Mouse (Mus musculus): ENCODE data around the gene Oscp1. TPM values are rescaled to one million over a fixed set of nuclear protein-coding genes. Genes with fewer than 3 reads are reported as not detected.

Oscp1 gene
- polyA plus RNA-seq, 1 experiment, result 11.1 TPM

- Histone ChIP-seq H3K79me2 (ENCODE audit: control insufficient read depth, insufficient read depth) (no peaks in the 10 kb centered on the region), H3K79me3 (ENCODE audit: low read depth) (no peaks in the 10 kb centered on the region), H3K36me3 (ENCODE audit: control insufficient read depth, insufficient read depth) (no peaks in the 10 kb centered on the region), H3ac (ENCODE audit: control insufficient read depth, insufficient read length, low read depth) (no peak overlapping the region), H3K27me3 (ENCODE audit: control insufficient read depth, insufficient read depth, insufficient read length) (no peaks in the 10 kb centered on the region), H3K4me3 (ENCODE audit: insufficient read depth, poor library complexity, severe bottlenecking) (no peak overlapping the region)
- TF ChIP-seq MYOG (IDR thresholded peaks at IDR 0.05; ENCODE audit: control insufficient read depth, extremely low read depth, insufficient read length), result no peak
- no peak for TF ChIP-seq MAX (IDR thresholded peaks at IDR 0.05)
- TF ChIP-seq CEBPB (IDR thresholded peaks at IDR 0.05; ENCODE audit: low read depth), result no peak
- TF ChIP-seq MYOD1 (IDR thresholded peaks at IDR 0.05; ENCODE audit: control insufficient read depth, insufficient read length, low read depth), result no peak
- TF ChIP-seq USF1 (IDR thresholded peaks at IDR 0.05; ENCODE audit: low read depth), result no peak
- TF ChIP-seq FOSL1 (IDR thresholded peaks at IDR 0.05; ENCODE audit: insufficient read depth, low read length, poor library complexity, severe bottlenecking), result no peak
- TF ChIP-seq CTCF (IDR thresholded peaks at IDR 0.05; ENCODE audit: control insufficient read depth, insufficient read depth, insufficient read length), result no peak
Observed at GRCm38 (mm10) chr4:126068842-126069241, 10.5 kb downstream of the Oscp1 start.

GRCm38 (mm10) chr4:126077833-126078232 is 19.5 kb downstream of the Oscp1 start:
- Histone ChIP-seq H3K27me3 (ENCODE audit: control insufficient read depth, insufficient read depth, insufficient read length) (no peaks in the 10 kb centered on the region), H3K4me3 (ENCODE audit: insufficient read depth, poor library complexity, severe bottlenecking) (no peak overlapping the region), H3K79me2 (ENCODE audit: control insufficient read depth, insufficient read depth) (no peaks in the 10 kb centered on the region), H3K79me3 (ENCODE audit: low read depth) (no peaks in the 10 kb centered on the region), H3ac (ENCODE audit: control insufficient read depth, insufficient read length, low read depth) (no peak overlapping the region), H3K36me3 (ENCODE audit: control insufficient read depth, insufficient read depth) (no peaks in the 10 kb centered on the region)
- TF ChIP-seq CEBPB (IDR thresholded peaks at IDR 0.05; ENCODE audit: low read depth), result no peak
- TF ChIP-seq CTCF (IDR thresholded peaks at IDR 0.05; ENCODE audit: control insufficient read depth, insufficient read depth, insufficient read length), result no peak
- no peak for TF ChIP-seq MAX (IDR thresholded peaks at IDR 0.05)
- no peak for TF ChIP-seq USF1 (IDR thresholded peaks at IDR 0.05; ENCODE audit: low read depth)
- no peak for TF ChIP-seq FOSL1 (IDR thresholded peaks at IDR 0.05; ENCODE audit: insufficient read depth, low read length, poor library complexity, severe bottlenecking)
- no peak for TF ChIP-seq MYOD1 (IDR thresholded peaks at IDR 0.05; ENCODE audit: control insufficient read depth, insufficient read length, low read depth)
- no peak for TF ChIP-seq MYOG (IDR thresholded peaks at IDR 0.05; ENCODE audit: control insufficient read depth, extremely low read depth, insufficient read length)

GRCm38 (mm10) chr4:126079266-126079665 is 20.9 kb downstream of the Oscp1 start:
- no peak overlapping the region for H3ac ChIP-seq (ENCODE audit: control insufficient read depth, insufficient read length, low read depth)
- H3K79me2 ChIP-seq (ENCODE audit: control insufficient read depth, insufficient read depth), result no peaks in the 10 kb centered on the region
- H3K27me3 ChIP-seq (ENCODE audit: control insufficient read depth, insufficient read depth, insufficient read length), result no peaks in the 10 kb centered on the region
- no peaks in the 10 kb centered on the region for H3K36me3 ChIP-seq (ENCODE audit: control insufficient read depth, insufficient read depth)
- no peak for TF ChIP-seq MYOD1 (IDR thresholded peaks at IDR 0.05; ENCODE audit: control insufficient read depth, insufficient read length, low read depth)
- TF ChIP-seq CEBPB (IDR thresholded peaks at IDR 0.05; ENCODE audit: low read depth), result no peak
- TF ChIP-seq MYOG (IDR thresholded peaks at IDR 0.05; ENCODE audit: control insufficient read depth, extremely low read depth, insufficient read length), result no peak
- TF ChIP-seq MAX (IDR thresholded peaks at IDR 0.05), result no peak
- TF ChIP-seq CTCF (IDR thresholded peaks at IDR 0.05; ENCODE audit: control insufficient read depth, insufficient read depth, insufficient read length), result no peak
- TF ChIP-seq USF1 (IDR thresholded peaks at IDR 0.05; ENCODE audit: low read depth), result no peak
- TF ChIP-seq FOSL1 (IDR thresholded peaks at IDR 0.05; ENCODE audit: insufficient read depth, low read length, poor library complexity, severe bottlenecking), result no peak
- H3K79me3 ChIP-seq (ENCODE audit: low read depth), result no peaks in the 10 kb centered on the region
- no peak overlapping the region for H3K4me3 ChIP-seq (ENCODE audit: insufficient read depth, poor library complexity, severe bottlenecking)

GRCm38 (mm10) chr4:126081601-126082000 is 23.2 kb downstream of the Oscp1 start:
- H3K27me3 ChIP-seq (ENCODE audit: control insufficient read depth, insufficient read depth, insufficient read length), result no peaks in the 10 kb centered on the region
- H3K79me2 ChIP-seq (ENCODE audit: control insufficient read depth, insufficient read depth), result no peaks in the 10 kb centered on the region
- H3K4me3 ChIP-seq (ENCODE audit: insufficient read depth, poor library complexity, severe bottlenecking), result no peak overlapping the region
- TF ChIP-seq CTCF (IDR thresholded peaks at IDR 0.05; ENCODE audit: control insufficient read depth, insufficient read depth, insufficient read length), result no peak
- no peak for TF ChIP-seq MYOG (IDR thresholded peaks at IDR 0.05; ENCODE audit: control insufficient read depth, extremely low read depth, insufficient read length)
- TF ChIP-seq MYOD1 (IDR thresholded peaks at IDR 0.05; ENCODE audit: control insufficient read depth, insufficient read length, low read depth), result no peak
- TF ChIP-seq USF1 (IDR thresholded peaks at IDR 0.05; ENCODE audit: low read depth), result no peak
- TF ChIP-seq FOSL1 (IDR thresholded peaks at IDR 0.05; ENCODE audit: insufficient read depth, low read length, poor library complexity, severe bottlenecking), result no peak
- no peak for TF ChIP-seq CEBPB (IDR thresholded peaks at IDR 0.05; ENCODE audit: low read depth)
- TF ChIP-seq MAX (IDR thresholded peaks at IDR 0.05), result no peak
- H3ac ChIP-seq (ENCODE audit: control insufficient read depth, insufficient read length, low read depth), result no peak overlapping the region
- H3K36me3 ChIP-seq (ENCODE audit: control insufficient read depth, insufficient read depth), result no peaks in the 10 kb centered on the region
- no peaks in the 10 kb centered on the region for H3K79me3 ChIP-seq (ENCODE audit: low read depth)

GRCm38 (mm10) chr4:126083021-126083420 is 24.7 kb downstream of the Oscp1 start:
- no peaks in the 10 kb centered on the region for H3K79me3 ChIP-seq (ENCODE audit: low read depth)
- H3K27me3 ChIP-seq (ENCODE audit: control insufficient read depth, insufficient read depth, insufficient read length), result no peaks in the 10 kb centered on the region
- no peak overlapping the region for H3ac ChIP-seq (ENCODE audit: control insufficient read depth, insufficient read length, low read depth)
- H3K4me3 ChIP-seq (ENCODE audit: insufficient read depth, poor library complexity, severe bottlenecking), result no peak overlapping the region
- no peaks in the 10 kb centered on the region for H3K79me2 ChIP-seq (ENCODE audit: control insufficient read depth, insufficient read depth)
- TF ChIP-seq USF1 (IDR thresholded peaks at IDR 0.05; ENCODE audit: low read depth), result no peak
- TF ChIP-seq MYOG (IDR thresholded peaks at IDR 0.05; ENCODE audit: control insufficient read depth, extremely low read depth, insufficient read length), result no peak
- no peak for TF ChIP-seq CTCF (IDR thresholded peaks at IDR 0.05; ENCODE audit: control insufficient read depth, insufficient read depth, insufficient read length)
- TF ChIP-seq MAX (IDR thresholded peaks at IDR 0.05), result no peak
- TF ChIP-seq FOSL1 (IDR thresholded peaks at IDR 0.05; ENCODE audit: insufficient read depth, low read length, poor library complexity, severe bottlenecking), result no peak
- TF ChIP-seq CEBPB (IDR thresholded peaks at IDR 0.05; ENCODE audit: low read depth), result no peak
- TF ChIP-seq MYOD1 (IDR thresholded peaks at IDR 0.05; ENCODE audit: control insufficient read depth, insufficient read length, low read depth), result no peak
- no peaks in the 10 kb centered on the region for H3K36me3 ChIP-seq (ENCODE audit: control insufficient read depth, insufficient read depth)

- TF ChIP-seq USF1 (IDR thresholded peaks at IDR 0.05; ENCODE audit: low read depth) (no peak), CTCF (IDR thresholded peaks at IDR 0.05; ENCODE audit: control insufficient read depth, insufficient read depth, insufficient read length) (no peak), MAX (IDR thresholded peaks at IDR 0.05) (no peak), FOSL1 (IDR thresholded peaks at IDR 0.05; ENCODE audit: insufficient read depth, low read length, poor library complexity, severe bottlenecking) (no peak), MYOD1 (IDR thresholded peaks at IDR 0.05; ENCODE audit: control insufficient read depth, insufficient read length, low read depth) (no peak), CEBPB (IDR thresholded peaks at IDR 0.05; ENCODE audit: low read depth) (no peak), MYOG (IDR thresholded peaks at IDR 0.05; ENCODE audit: control insufficient read depth, extremely low read depth, insufficient read length) (no peak)
- Histone ChIP-seq H3K27me3 (ENCODE audit: control insufficient read depth, insufficient read depth, insufficient read length) (no peaks in the 10 kb centered on the region), H3K36me3 (ENCODE audit: control insufficient read depth, insufficient read depth) (no peaks in the 10 kb centered on the region), H3K79me3 (ENCODE audit: low read depth) (no peaks in the 10 kb centered on the region), H3K4me3 (ENCODE audit: insufficient read depth, poor library complexity, severe bottlenecking) (no peak overlapping the region), H3ac (ENCODE audit: control insufficient read depth, insufficient read length, low read depth) (no peak overlapping the region), H3K79me2 (ENCODE audit: control insufficient read depth, insufficient read depth) (no peaks in the 10 kb centered on the region)
Observed at GRCm38 (mm10) chr4:126084382-126084781, 26.0 kb downstream of the Oscp1 start.

Data from C2C12 (cell line).